ENCODE assay signal across 23 mouse cellular contexts in genomic region chr10:13521857-13522256, GRCm38 (mm10). TPM values are rescaled to one million over a fixed set of nuclear protein-coding genes. Genes with fewer than 3 reads are reported as not detected.
DNase-seq lines count a peak whose midpoint lies in the region; ATAC-seq and TF ChIP-seq lines count a peak whose summit lies in the region.
"Had no signal": no experiment of that assay in that cellular context is flagged by ENCODE, and none has a peak within 500 bp of the region (broad histone marks: within the 10 kb centered on the region; RNA-seq: fewer than 3 reads in every experiment).

No protein-coding gene starts in this region.

- TF ChIP-seq EP300 in liver, embryonic 14.5 days (IDR thresholded peaks at IDR 0.05; ENCODE audit: low read depth): peak; percentile 74

- no peaks in the 10 kb centered on the region for H3K27me3 ChIP-seq in liver, embryonic 14.5 days (ENCODE audit: control insufficient read depth, insufficient read depth, low read length)
- no peaks in the 10 kb centered on the region for H3K27me3 ChIP-seq in hindbrain, embryonic 10.5 days (ENCODE audit: insufficient read depth, poor library complexity, severe bottlenecking)
- H3K27me3 ChIP-seq: heart, embryonic 13.5 days; hindbrain, embryonic 13.5 days; stomach, embryonic 15.5 days had no signal

- no peaks in the 10 kb centered on the region for H3K36me3 ChIP-seq in liver, embryonic 14.5 days (replicated peaks; ENCODE audit: control insufficient read depth, insufficient read depth, low read depth)
- peaks cover 2% of the 10 kb centered on the region; the same call in 1 of the 2 replicates for H3K36me3 ChIP-seq in hindbrain, embryonic 10.5 days

- no peak overlapping the region for H3K27ac ChIP-seq in liver, embryonic 14.5 days
- no peak overlapping the region for H3K27ac ChIP-seq in hindbrain, embryonic 10.5 days
- H3K27ac ChIP-seq: forebrain, embryonic 10.5 days; heart, adult 2 months; heart, embryonic 13.5 days; hindbrain, embryonic 13.5 days; kidney, postnatal 0 days; layer of hippocampus, adult 2 months; midbrain, embryonic 10.5 days; stomach, embryonic 15.5 days had no signal

- 20% methylated on average over 4 of the region's 4 CpGs for WGBS in liver, embryonic 14.5 days (ENCODE audit: insufficient replicate concordance)
- WGBS in hindbrain, embryonic 10.5 days: 90% methylated on average over 4 of the region's 4 CpGs

- peak; percentile 90 for ATAC-seq in liver, embryonic 14.5 days (ENCODE audit: insufficient read depth)
- ATAC-seq: forebrain, postnatal 0 days had no signal

- TF ChIP-seq CTCF in liver, embryonic 14.5 days (IDR thresholded peaks at IDR 0.05; ENCODE audit: low read depth): no peak

- H3K4me2 ChIP-seq in liver, embryonic 14.5 days (ENCODE audit: low read depth): peak overlapping the region; percentile 28
- H3K4me2 ChIP-seq: heart, embryonic 13.5 days; hindbrain, embryonic 13.5 days; stomach, embryonic 15.5 days had no signal

- peak; percentile 33 for DNase-seq in heart, adult 11 months
- no peak for DNase-seq in heart, postnatal 4 days
- DNase-seq in liver, embryonic 14.5 days (ENCODE audit: low read depth in 3 of 3, low spot score in 3 of 3): peak; percentile 39 to 52 (median 49)
- DNase-seq in lung, postnatal 25 days (ENCODE audit: low spot score): peak; percentile 39
- DNase-seq in hindbrain, embryonic 10.5 days (ENCODE audit: low spot score): no peak
- DNase-seq in thymus, postnatal 4 days: no peak
- DNase-seq in layer of hippocampus, adult 9-11 months: no peak
- DNase-seq: adrenal gland, postnatal 36 days; cerebellum, adult 18-20 months; cerebellum, postnatal 14 days; forebrain, postnatal 0 days; gastrocnemius, postnatal 25 days; heart, adult 2 months; heart, postnatal 14 days; kidney, adult 11 months; thymus, postnatal 25 days had no signal

- no peak overlapping the region for H3K9ac ChIP-seq in liver, embryonic 14.5 days (replicated peaks)
- H3K9ac ChIP-seq: forebrain, postnatal 0 days; heart, embryonic 13.5 days; hindbrain, embryonic 13.5 days; stomach, embryonic 15.5 days had no signal

- no peak overlapping the region for H3K4me3 ChIP-seq in liver, embryonic 14.5 days (ENCODE audit: insufficient read depth in 1 of 2, low read depth in 2 of 2, low read length in 2 of 2)
- no peak overlapping the region for H3K4me3 ChIP-seq in hindbrain, embryonic 10.5 days
- H3K4me3 ChIP-seq: forebrain, embryonic 10.5 days; heart, adult 2 months; heart, embryonic 13.5 days; hindbrain, embryonic 13.5 days; layer of hippocampus, adult 2 months; midbrain, embryonic 10.5 days; stomach, embryonic 15.5 days had no signal

- H3K4me1 ChIP-seq in liver, embryonic 14.5 days (replicated peaks; ENCODE audit: control insufficient read depth in 2 of 2, insufficient read depth in 2 of 2, low read length in 1 of 2): peaks cover 0 to 6% of the 10 kb centered on the region in 2 experiments; a peak in 3 of 4 replicates
- H3K4me1 ChIP-seq in hindbrain, embryonic 10.5 days (replicated peaks): no peaks in the 10 kb centered on the region
- H3K4me1 ChIP-seq: forebrain, embryonic 10.5 days; heart, embryonic 13.5 days; hindbrain, embryonic 13.5 days; midbrain, embryonic 10.5 days; stomach, embryonic 15.5 days had no signal

- no peaks in the 10 kb centered on the region for H3K9me3 ChIP-seq in liver, embryonic 14.5 days (ENCODE audit: control insufficient read depth, low read length)
- H3K9me3 ChIP-seq in hindbrain, embryonic 10.5 days: no peaks in the 10 kb centered on the region
- H3K9me3 ChIP-seq: forebrain, embryonic 10.5 days; heart, embryonic 13.5 days; hindbrain, embryonic 13.5 days; midbrain, embryonic 10.5 days; stomach, embryonic 15.5 days had no signal

RNA-seq across cellular contexts. Expression of gene Fuca2, which starts 22.5 kb away (rescaled TPM):
- total RNA-seq in heart, postnatal 4 days (2021): 100 to 1,000 TPM; 261 to 315 TPM
- 14.2 and 23.9 TPM in 2 replicates for polyA plus RNA-seq in liver, embryonic 14.5 days (2012; rRNA removed)
- 66.7 and 74.1 TPM in 2 replicates for polyA plus RNA-seq in liver, embryonic 14.5 days (2014; fragmentation: Nextera tagmentation; extraction: Ambion mirVana)
- polyA plus RNA-seq in hindbrain, embryonic 10.5 days (2016; fragmentation: Nextera tagmentation; extraction: Ambion mirVana): 20.4 and 23.4 TPM in 2 replicates

RNA-seq across cellular contexts. Expression of gene Adat2, which starts 30.8 kb away (rescaled TPM):
- 1 to 10 TPM; 4.3 to 5.0 TPM for total RNA-seq in heart, postnatal 4 days (2021)
- 2.4 and 4.0 TPM in 2 replicates for polyA plus RNA-seq in liver, embryonic 14.5 days (2012; rRNA removed)
- 2.7 and 3.4 TPM in 2 replicates for polyA plus RNA-seq in liver, embryonic 14.5 days (2014; fragmentation: Nextera tagmentation; extraction: Ambion mirVana)
- 4.2 and 5.3 TPM in 2 replicates for polyA plus RNA-seq in hindbrain, embryonic 10.5 days (2016; fragmentation: Nextera tagmentation; extraction: Ambion mirVana)

RNA-seq across cellular contexts. Expression of gene Pex3, which starts 31.1 kb away (rescaled TPM):
- total RNA-seq in heart, postnatal 4 days (2021): 10 to 100 TPM; 25.1 to 27.7 TPM
- polyA plus RNA-seq in liver, embryonic 14.5 days (2012; rRNA removed): 5.2 and 7.5 TPM in 2 replicates
- polyA plus RNA-seq in liver, embryonic 14.5 days (2014; fragmentation: Nextera tagmentation; extraction: Ambion mirVana): 10.6 and 13.8 TPM in 2 replicates
- polyA plus RNA-seq in hindbrain, embryonic 10.5 days (2016; fragmentation: Nextera tagmentation; extraction: Ambion mirVana): 15.6 and 19.6 TPM in 2 replicates

RNA-seq across cellular contexts. Expression of gene Phactr2, which starts 47.6 kb away (rescaled TPM):
- total RNA-seq in heart, postnatal 4 days (2021): 10 to 100 TPM; 78.3 to 79.5 TPM
- 0.89 and 1.5 TPM in 2 replicates for polyA plus RNA-seq in liver, embryonic 14.5 days (2012; rRNA removed)
- polyA plus RNA-seq in liver, embryonic 14.5 days (2014; fragmentation: Nextera tagmentation; extraction: Ambion mirVana): 3.5 and 4.0 TPM in 2 replicates
- 10.7 and 11.0 TPM in 2 replicates for polyA plus RNA-seq in hindbrain, embryonic 10.5 days (2016; fragmentation: Nextera tagmentation; extraction: Ambion mirVana)

Comparison
In these comparisons a context has a peak if more than half of its experiments do, and no peak if none do; other contexts are left out.
1. DNase-seq: peak in heart, adult 11 months (single experiment), liver, embryonic 14.5 days (3 of 3) and lung, postnatal 25 days (single experiment); none in heart, postnatal 4 days (single experiment), hindbrain, embryonic 10.5 days (single experiment), thymus, postnatal 4 days (single experiment) and layer of hippocampus, adult 9-11 months (single experiment).